Mouse (Mus musculus) erythroblast, embryonic 14.5 days (primary cell): ENCODE data around the gene Gmppb. TPM values are rescaled to one million over a fixed set of nuclear protein-coding genes. Genes with fewer than 3 reads are reported as not detected.

Experiments used
- H3K27me3 ChIP-seq: 2 replicates; pipeline ENCODE4 v1.6.1; 2012; ENCODE audit warnings: inconsistent platforms; ENCODE audit not compliant: control insufficient read depth
- H3K36me3 ChIP-seq: 2 replicates; pipeline ENCODE4 v1.6.1; 2012; ENCODE audit warnings: mild to moderate bottlenecking, inconsistent platforms; ENCODE audit not compliant: control insufficient read depth
- H3K4me1 ChIP-seq: 2 replicates; pipeline ENCODE4 v1.6.1; 2012; ENCODE audit warnings: inconsistent platforms; ENCODE audit not compliant: control insufficient read depth
- H3K4me3 ChIP-seq: replicated peaks from 2 replicates; pipeline ENCODE3; 2012; ENCODE audit warnings: moderate library complexity, mild to moderate bottlenecking, inconsistent platforms
- H3K9me3 ChIP-seq: 2 replicates; pipeline ENCODE4 v1.6.1; 2012; ENCODE audit warnings: low read length, inconsistent platforms, mixed read lengths; ENCODE audit not compliant: control insufficient read depth
- GATA1 ChIP-seq: IDR thresholded peaks from 2 replicates; pipeline ENCODE4 v1.6.1; 2012; ENCODE audit warnings: low read length, inconsistent platforms, mixed read lengths
- TAL1 ChIP-seq: IDR thresholded peaks from 3 replicates; pipeline ENCODE4 v1.6.1; 2012; ENCODE audit warnings: low read length, inconsistent platforms, mixed read lengths
- polyA plus RNA-seq: library from polyadenylated mRNA; stranded (reverse); fragments of >175 nt; gene quantifications from 2 replicates; pipeline ENCODE4 v1.2.3, GENCODE M21; 2012

Gmppb gene
- polyA plus RNA-seq, 1 experiment: 0.61 TPM

- H3K4me1 ChIP-seq: peaks cover 47% of the 10 kb centered on the region
- TF ChIP-seq GATA1 (no peak), TAL1 (no peak)
- no peaks in the 10 kb centered on the region for H3K9me3 ChIP-seq
- H3K36me3 ChIP-seq: peaks cover 100% of the 10 kb centered on the region
- H3K27me3 ChIP-seq: no peaks in the 10 kb centered on the region; the same call in 1 of the 2 replicates
- H3K4me3 ChIP-seq: no peak overlapping the region
Observed at GRCm38 (mm10) chr9:108055061-108055460, 6.0 kb downstream of the Gmppb start.

- peaks cover 100% of the 10 kb centered on the region for H3K36me3 ChIP-seq
- H3K4me1 ChIP-seq: peaks cover 40% of the 10 kb centered on the region
- H3K27me3 ChIP-seq: no peaks in the 10 kb centered on the region; the same call in 1 of the 2 replicates
- no peak overlapping the region for H3K4me3 ChIP-seq
- TF ChIP-seq GATA1 (no peak), TAL1 (no peak)
- H3K9me3 ChIP-seq: no peaks in the 10 kb centered on the region
Observed at GRCm38 (mm10) chr9:108055661-108056237, 6.7 kb downstream of the Gmppb start.

GRCm38 (mm10) chr9:108056361-108057261 is 7.6 kb downstream of the Gmppb start:
- Histone ChIP-seq H3K27me3 (no peaks in the 10 kb centered on the region; the same call in 1 of the 2 replicates), H3K9me3 (no peaks in the 10 kb centered on the region), H3K4me1 (peaks cover 34% of the 10 kb centered on the region), H3K4me3 (no peak overlapping the region), H3K36me3 (peaks cover 100% of the 10 kb centered on the region)
- TF ChIP-seq TAL1 (no peak), GATA1 (no peak)

GRCm38 (mm10) chr9:108057262-108057562 is 8.2 kb downstream of the Gmppb start:
- Histone ChIP-seq H3K27me3 (no peaks in the 10 kb centered on the region; the same call in 1 of the 2 replicates), H3K9me3 (no peaks in the 10 kb centered on the region), H3K4me1 (peaks cover 31% of the 10 kb centered on the region), H3K36me3 (peaks cover 100% of the 10 kb centered on the region), H3K4me3 (no peak overlapping the region)
- TF ChIP-seq GATA1 (no peak), TAL1 (no peak)

GRCm38 (mm10) chr9:108058291-108058690 is 9.2 kb downstream of the Gmppb start:
- H3K4me3 ChIP-seq: no peak overlapping the region
- peaks cover 100% of the 10 kb centered on the region for H3K36me3 ChIP-seq
- TF ChIP-seq TAL1: no peak
- no peak for TF ChIP-seq GATA1
- peaks cover 28% of the 10 kb centered on the region for H3K4me1 ChIP-seq
- no peaks in the 10 kb centered on the region; the same call in 1 of the 2 replicates for H3K27me3 ChIP-seq
- H3K9me3 ChIP-seq: no peaks in the 10 kb centered on the region

- H3K27me3 ChIP-seq: no peaks in the 10 kb centered on the region; the same call in 1 of the 2 replicates
- peaks cover 100% of the 10 kb centered on the region for H3K36me3 ChIP-seq
- no peaks in the 10 kb centered on the region for H3K9me3 ChIP-seq
- no peak for TF ChIP-seq TAL1
- TF ChIP-seq GATA1: no peak
- H3K4me1 ChIP-seq: peaks cover 41% of the 10 kb centered on the region
- H3K4me3 ChIP-seq: no peak overlapping the region
Observed at GRCm38 (mm10) chr9:108062142-108062541, 13.1 kb downstream of the Gmppb start.

GRCm38 (mm10) chr9:108063361-108063760 is 14.3 kb downstream of the Gmppb start:
- Histone ChIP-seq H3K36me3 (peaks cover 100% of the 10 kb centered on the region), H3K4me1 (peaks cover 54% of the 10 kb centered on the region), H3K9me3 (no peaks in the 10 kb centered on the region), H3K27me3 (no peaks in the 10 kb centered on the region; the same call in 1 of the 2 replicates), H3K4me3 (no peak overlapping the region)
- no peak for TF ChIP-seq GATA1
- TF ChIP-seq TAL1: no peak

- Histone ChIP-seq H3K4me1 (peaks cover 68% of the 10 kb centered on the region), H3K36me3 (peaks cover 100% of the 10 kb centered on the region), H3K27me3 (no peaks in the 10 kb centered on the region), H3K9me3 (no peaks in the 10 kb centered on the region), H3K4me3 (no peak overlapping the region)
- TF ChIP-seq TAL1 (no peak), GATA1 (no peak)
Observed at GRCm38 (mm10) chr9:108065491-108066011, 16.5 kb downstream of the Gmppb start.

- no peaks in the 10 kb centered on the region for H3K27me3 ChIP-seq
- peaks cover 73% of the 10 kb centered on the region for H3K4me1 ChIP-seq
- H3K9me3 ChIP-seq: no peaks in the 10 kb centered on the region
- no peak overlapping the region for H3K4me3 ChIP-seq
- TF ChIP-seq GATA1: no peak
- no peak for TF ChIP-seq TAL1
- H3K36me3 ChIP-seq: peaks cover 100% of the 10 kb centered on the region
Observed at GRCm38 (mm10) chr9:108067199-108067598, 18.2 kb downstream of the Gmppb start.
